Mouse (Mus musculus) adipocyte (in vitro differentiated cells): ENCODE data around the gene Lmod3.

Experiments
- DNase-seq: peaks from one replicate; pipeline ENCODE4 v3.0.0-alpha.2; 2016; ENCODE audit warnings: low spot score

The Lmod3 gene

DNA sequence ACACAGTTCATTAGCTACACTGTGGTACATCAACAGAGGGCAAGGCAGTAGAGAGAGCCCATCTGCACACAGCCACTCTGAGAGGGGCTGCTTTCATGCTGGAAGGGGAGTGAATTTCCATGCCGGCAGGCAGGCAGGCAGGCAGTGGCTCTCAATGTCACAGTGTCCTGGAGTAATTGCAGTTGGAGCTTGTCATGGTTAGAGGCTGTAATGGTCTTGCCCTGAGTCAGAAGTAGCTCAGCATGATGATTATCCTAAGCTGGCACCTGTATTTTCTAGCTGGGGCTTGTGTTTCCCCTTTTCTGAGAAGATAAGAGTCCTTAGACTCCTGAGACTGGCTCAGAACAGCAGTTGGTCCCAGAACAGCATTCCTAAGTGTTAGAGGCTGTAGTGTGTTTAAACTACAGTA lies 26.5 kb downstream of the Lmod3 start:
- DNase-seq = no peak

DNA sequence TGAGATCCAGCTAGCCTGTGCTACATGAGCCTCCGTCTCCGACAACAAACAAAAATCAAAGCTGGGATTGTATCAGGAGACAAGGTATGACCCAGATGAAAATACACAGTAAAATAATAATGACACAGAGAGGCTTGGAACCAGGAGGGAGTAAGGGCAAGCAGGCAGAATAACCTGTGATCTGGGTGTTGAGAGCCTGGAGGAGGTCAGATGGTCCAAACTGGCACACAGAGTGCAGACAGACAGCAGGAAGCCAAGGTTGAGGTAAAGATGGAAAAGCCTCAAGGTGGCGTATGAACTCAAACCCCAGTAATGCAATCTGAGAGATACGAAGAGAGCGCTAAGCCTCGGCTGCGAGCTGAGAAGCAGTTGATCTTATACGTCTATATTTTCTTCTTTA lies 28.1 kb downstream of the Lmod3 start:
- no peak for DNase-seq

DNA sequence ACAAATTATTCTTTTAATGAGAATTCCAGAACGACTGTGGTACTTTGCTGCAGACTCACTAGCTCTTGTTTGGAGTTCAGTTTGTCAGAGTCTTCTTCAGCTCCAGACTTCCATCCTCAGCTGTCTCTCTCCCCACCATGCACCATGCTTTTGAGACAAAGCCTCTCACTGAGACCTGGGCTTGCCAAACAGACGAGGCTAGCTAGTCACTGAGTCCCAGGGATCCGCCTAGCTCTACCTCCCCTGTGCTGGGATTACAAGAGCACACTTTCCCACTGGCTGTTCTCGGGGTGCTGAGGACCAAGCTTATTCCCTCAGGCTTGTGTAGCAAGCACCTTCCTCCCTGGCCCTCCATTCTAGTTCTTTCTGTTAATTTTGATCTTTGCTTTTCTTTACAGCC lies 29.0 kb downstream of the Lmod3 start:
- no peak for DNase-seq

DNA sequence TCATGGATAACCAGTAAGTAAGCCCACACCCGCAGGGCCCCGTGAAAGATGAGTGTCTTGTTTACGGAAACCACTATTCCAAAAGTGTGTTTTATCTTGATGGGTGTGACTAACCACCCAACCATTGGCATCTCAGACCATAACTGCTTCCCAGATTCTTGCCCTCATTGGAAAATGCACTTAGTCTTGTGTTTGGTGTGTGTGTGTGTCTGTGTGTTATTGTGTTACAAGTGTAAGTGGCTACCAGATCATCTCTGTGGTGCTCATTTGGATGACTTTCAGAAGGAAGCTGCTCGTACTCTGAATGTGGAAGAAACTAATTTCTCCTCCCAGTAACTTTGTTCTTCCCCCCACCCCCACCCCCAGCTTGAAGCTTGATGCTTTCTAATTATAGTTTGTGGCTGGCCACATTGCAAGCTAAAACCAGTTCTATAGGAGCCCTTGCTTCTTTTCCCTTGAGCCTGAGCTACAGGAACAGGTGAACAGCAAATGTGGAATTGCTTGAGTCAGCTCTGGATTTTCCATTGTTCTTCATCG lies 29.6 kb downstream of the Lmod3 start:
- no peak for DNase-seq

GRCm38 (mm10) chr6:97222321-97222720 lies 30.2 kb downstream of the Lmod3 start:
- DNase-seq = no peak

DNA sequence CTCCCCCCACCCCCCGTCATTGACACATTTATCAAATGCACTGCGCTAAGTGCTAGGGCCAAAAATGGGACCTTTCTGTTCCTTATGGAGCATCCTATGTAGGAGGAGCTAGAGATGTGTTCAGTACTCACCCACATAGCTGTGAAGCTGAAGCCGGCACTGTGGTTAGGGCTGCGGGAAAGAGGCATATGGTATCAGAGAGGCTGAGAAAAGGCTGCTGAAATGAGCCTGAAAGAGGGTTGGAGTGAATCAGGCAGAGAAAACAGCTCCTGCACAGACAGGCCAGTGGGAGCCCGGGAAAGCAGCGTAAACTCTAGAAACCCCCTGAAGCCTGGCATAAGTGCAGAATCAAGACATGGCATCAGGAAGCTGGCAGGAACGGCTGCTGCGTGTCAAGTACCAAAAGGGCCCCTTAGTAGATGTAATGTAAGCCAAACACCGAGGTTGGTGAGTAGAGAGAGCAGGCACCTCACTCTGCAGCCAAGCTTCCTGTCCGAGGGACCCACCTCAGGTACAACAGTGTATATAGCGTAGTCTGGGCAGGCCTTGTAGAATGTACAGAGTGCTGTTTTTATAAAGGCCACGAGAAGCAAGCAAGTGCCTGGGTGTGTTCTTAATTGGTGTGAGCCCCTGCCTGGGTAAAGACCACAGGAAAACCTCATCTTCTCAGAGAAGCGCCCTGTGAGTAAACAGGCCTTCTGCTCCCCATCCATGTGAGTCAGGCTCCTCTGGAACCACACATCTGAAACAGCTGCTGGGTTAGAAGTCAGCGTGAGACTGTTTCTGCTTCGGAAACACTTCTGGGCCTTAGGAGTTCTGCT lies 31.1 kb downstream of the Lmod3 start:
- no peak for DNase-seq

DNA sequence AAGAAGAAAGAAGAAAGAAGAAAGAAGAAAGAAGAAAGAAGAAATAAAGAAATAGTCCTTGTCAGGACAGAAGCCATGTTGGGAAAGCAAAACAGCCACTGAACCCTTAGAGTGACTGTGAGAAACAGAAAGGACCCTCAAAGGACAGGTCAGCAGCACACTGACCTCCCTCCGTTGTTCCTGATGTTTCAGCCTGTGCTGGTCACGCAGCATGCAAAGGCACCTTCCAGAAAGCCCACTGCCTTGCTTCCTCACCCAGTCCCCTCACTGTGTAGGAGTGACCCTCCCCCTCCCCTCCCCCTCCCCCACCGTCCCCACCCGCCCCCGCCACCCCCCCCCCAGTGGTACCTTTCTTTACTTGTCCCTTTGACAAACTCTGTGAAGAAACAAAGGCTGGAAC lies 31.9 kb downstream of the Lmod3 start:
- DNase-seq = no peak

- no peak for DNase-seq
These were observed 36.3 kb downstream of the Lmod3 start for GRCm38 (mm10) chr6:97216154-97216821.

GRCm38 (mm10) chr6:97211981-97212380 lies 40.6 kb downstream of the Lmod3 start:
- peak; percentile 82 for DNase-seq

- DNase-seq = peak; percentile 50
These were observed 41.5 kb downstream of the Lmod3 start for GRCm38 (mm10) chr6:97210962-97211601.

GRCm38 (mm10) chr6:97210191-97210961 lies 42.2 kb downstream of the Lmod3 start, which contains the start of gene Arl6ip5:
Gene Arl6ip5 (plus strand): TSS chr6:97210689.
- DNase-seq = peak; percentile 98

DNA sequence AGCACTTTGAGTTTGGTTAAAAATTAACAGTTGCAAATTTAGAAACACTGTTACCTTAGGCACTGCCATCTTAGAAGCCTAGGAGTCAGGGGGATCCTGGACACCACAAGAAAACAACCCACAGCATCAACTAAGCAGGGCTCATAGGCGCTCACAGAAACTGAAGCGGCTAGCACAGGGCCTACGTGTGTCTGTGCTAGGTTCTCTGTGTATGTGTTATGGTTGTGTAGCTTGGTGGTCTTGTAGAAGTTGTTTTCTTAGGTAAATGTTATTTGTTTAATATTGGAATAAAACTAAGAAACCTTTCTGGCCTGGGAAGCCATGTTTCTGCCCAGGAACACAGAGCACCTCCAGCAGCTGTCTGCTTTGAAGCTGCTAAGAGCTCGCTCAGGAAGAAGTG lies 42.8 kb downstream of the Lmod3 start:
- no peak for DNase-seq

DNA sequence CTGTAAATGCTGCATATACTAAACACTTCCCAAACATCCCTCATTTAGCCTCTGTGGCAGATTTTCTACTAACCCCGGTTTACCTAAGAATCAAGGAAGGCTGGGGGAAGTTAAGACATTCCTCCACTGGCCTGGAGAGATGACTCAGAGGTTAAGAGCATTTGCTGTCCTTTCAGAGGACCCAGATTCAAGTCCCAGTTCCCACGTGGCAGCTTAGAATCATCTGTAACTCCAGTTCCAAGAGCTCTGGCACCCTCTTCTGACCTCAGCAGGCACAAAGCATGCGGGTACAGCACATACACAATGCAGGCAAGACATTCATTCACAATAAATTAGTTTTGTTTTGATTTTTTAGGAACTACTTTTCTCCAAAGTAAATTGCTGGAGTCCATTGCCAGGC lies 43.4 kb downstream of the Lmod3 start:
- peak; percentile 55 for DNase-seq

DNA sequence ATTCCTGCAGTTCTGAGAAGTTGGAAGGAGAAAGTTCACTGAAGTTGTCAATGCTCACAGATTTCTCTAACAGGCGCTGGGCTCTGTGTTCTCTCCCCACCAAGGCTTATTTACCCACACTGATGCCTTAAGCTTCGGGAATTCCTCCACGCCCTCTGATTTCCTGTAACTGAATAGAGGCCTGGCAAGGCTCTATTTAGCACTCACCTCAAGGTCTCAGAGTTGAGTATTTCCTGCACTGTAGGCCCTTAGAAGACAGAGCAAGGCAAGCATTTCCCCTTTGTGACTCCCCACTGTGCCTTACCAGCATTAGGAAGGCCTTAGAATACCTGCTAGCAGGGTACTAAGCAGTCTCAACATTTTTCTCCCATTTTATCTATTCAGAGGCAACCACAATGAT lies 44.2 kb downstream of the Lmod3 start:
- DNase-seq = no peak

- DNase-seq = no peak
These were observed 45.5 kb downstream of the Lmod3 start for GRCm38 (mm10) chr6:97207085-97207484.

DNA sequence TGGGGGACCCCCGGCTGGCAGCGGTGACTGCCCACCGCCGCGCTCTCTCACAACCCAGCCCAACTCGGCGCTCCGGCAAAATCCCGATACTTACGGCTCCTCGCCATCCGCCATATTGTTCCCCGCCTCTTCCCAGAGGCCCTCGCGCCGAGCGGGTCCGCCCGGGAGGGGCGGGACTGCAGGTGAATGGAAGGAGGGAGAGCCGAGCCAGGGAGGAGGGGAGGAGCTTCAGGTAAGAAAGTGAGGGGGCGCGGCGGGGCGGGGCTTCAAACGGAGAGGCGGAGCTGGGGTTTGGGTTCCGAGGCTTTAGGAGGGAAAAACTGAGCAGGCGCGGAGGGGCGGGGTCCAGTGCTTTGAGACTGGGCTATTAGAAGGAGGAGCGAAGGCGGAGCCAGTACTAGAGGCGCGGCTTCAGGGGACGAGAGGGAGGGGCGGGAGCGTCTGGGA lies 47.1 kb downstream of the Lmod3 start, which contains the start of gene Uba3:
TSS of gene Uba3 (minus strand) at position 209 of the 447 bp plus-strand sequence.
- peak; percentile 100 for DNase-seq

DNA sequence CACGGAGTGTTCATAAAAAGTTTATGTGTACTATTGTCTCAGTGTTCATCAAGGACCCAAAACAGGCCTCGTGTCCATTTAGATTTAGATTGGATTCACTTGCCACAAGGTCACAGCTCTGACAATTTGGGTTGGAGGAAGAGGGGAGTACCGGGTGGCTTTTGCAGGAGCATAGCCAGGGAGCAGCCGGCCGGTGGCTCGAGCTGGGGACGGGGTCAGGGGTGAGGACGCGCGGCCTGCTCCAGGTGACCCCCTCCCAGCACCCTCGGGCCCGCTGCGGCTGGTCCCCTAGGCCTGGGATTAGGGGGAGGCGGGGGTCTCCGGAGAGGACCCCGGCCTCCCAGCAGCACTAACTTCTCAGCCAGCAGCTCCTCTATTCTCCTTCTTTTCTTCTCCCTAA lies 47.6 kb downstream of the Lmod3 start:
- peak; percentile 48 for DNase-seq

GRCm38 (mm10) chr6:97204252-97204869 lies 48.2 kb downstream of the Lmod3 start:
- DNase-seq = peak; percentile 40

- no peak for DNase-seq
These were observed 50.1 kb downstream of the Lmod3 start for GRCm38 (mm10) chr6:97202477-97202876.

GRCm38 (mm10) chr6:97200437-97200836 lies 52.1 kb downstream of the Lmod3 start:
- DNase-seq = no peak
